Mouse (Mus musculus) heart, postnatal 0 days (tissue): Measurements from ENCODE around the gene Aadacl3.

Experiments used
- CTCF ChIP-seq: IDR thresholded peaks from 2 replicates; pipeline ENCODE4 v1.5.1; 2016; ENCODE audit warnings: antibody characterized with exemption, control low read depth, low read depth
- EP300 ChIP-seq: IDR thresholded peaks from 2 replicates; pipeline ENCODE4 v1.6.1; 2016; ENCODE audit warnings: antibody characterized with exemption, low read depth

GRCm38 (mm10) chr4:144424590-144424989 lies 39.0 kb downstream of the Aadacl3 start:
- TF ChIP-seq CTCF, result no peak
- TF ChIP-seq EP300, result no peak
